Mouse (Mus musculus) spleen, adult 2 months (tissue): ENCODE measurements around the gene Eml1. TPM values are rescaled to one million over a fixed set of nuclear protein-coding genes. Genes with fewer than 3 reads are reported as not detected.

Experiments
- DNase-seq, 2 experiments: peaks; one replicate each; pipeline versions ENCODE4 v3.0.0 to v3.0.0-alpha.2; 2012 to 2021; ENCODE audit warnings: low spot score in 2 of 2, low read depth in 1 of 2
- H3K27ac ChIP-seq: fragments of 200-500 bp; 2 replicates; pipeline ENCODE4 v1.5.1; 2012; ENCODE audit warnings: low read length, inconsistent platforms; ENCODE audit not compliant: insufficient read depth
- H3K27me3 ChIP-seq: fragments of 200-500 bp; 2 replicates; pipeline ENCODE4 v1.6.1; 2012; ENCODE audit warnings: mild to moderate bottlenecking, moderate library complexity, low read length, inconsistent platforms; ENCODE audit not compliant: control insufficient read depth, insufficient read depth
- H3K36me3 ChIP-seq: fragments of 200-500 bp; 2 replicates; pipeline ENCODE4 v1.6.1; 2012; ENCODE audit warnings: mild to moderate bottlenecking, low read length, inconsistent platforms; ENCODE audit not compliant: control insufficient read depth, insufficient read depth
- H3K4me1 ChIP-seq: fragments of 200-500 bp; 2 replicates; pipeline ENCODE4 v1.6.1; 2011; ENCODE audit warnings: inconsistent platforms; ENCODE audit not compliant: control insufficient read depth, insufficient read depth, insufficient read length
- H3K4me3 ChIP-seq: fragments of 200-500 bp; 2 replicates; pipeline ENCODE4 v1.5.1; 2011; ENCODE audit warnings: mild to moderate bottlenecking, inconsistent platforms; ENCODE audit not compliant: insufficient read depth, insufficient read length; ENCODE audit errors: extremely low read depth
- CTCF ChIP-seq: fragments of 200-500 bp; IDR thresholded peaks from 2 replicates; pipeline ENCODE4 v1.5.1; 2011; ENCODE audit warnings: mild to moderate bottlenecking, inconsistent platforms; ENCODE audit not compliant: insufficient read depth, insufficient read length, insufficient replicate concordance; ENCODE audit errors: extremely low read depth
- POLR2A ChIP-seq: fragments of 200-500 bp; IDR thresholded peaks from 2 replicates; pipeline ENCODE4 v1.6.1; 2011; ENCODE audit warnings: low read depth, low read length, inconsistent platforms
- WGBS: fragments of 180-500 bp; shearing (Covaris S2); methylation state at CpG from one replicate; pipeline ENCODE4 v1.1.7; 2018; 5-methylcytosine and 5-hydroxymethylcytosine counted together
- polyA plus RNA-seq: library from polyadenylated mRNA; depleted of rRNA; stranded (reverse); fragments of >200 nt; gene quantifications from 2 replicates; pipeline ENCODE4 v1.2.3, GENCODE M21; 2012

Eml1 gene
- polyA plus RNA-seq, 1 experiment = 9.3 TPM

GRCm38 (mm10) chr12:108419570-108419969 is 48.8 kb downstream of the Eml1 start:
- Histone ChIP-seq H3K27me3 (peaks cover 8% of the 10 kb centered on the region), H3K4me1 (peaks cover 2% of the 10 kb centered on the region; the same call in 1 of the 2 replicates), H3K36me3 (no peaks in the 10 kb centered on the region), H3K27ac (no peak overlapping the region), H3K4me3 (no peak overlapping the region)
- no peak for DNase-seq
- TF ChIP-seq POLR2A (no peak), CTCF (no peak)

GRCm38 (mm10) chr12:108421477-108421876 is 50.7 kb downstream of the Eml1 start:
- peaks cover 8% of the 10 kb centered on the region for H3K27me3 ChIP-seq
- 91% methylated on average over 1 of the region's 1 CpGs for WGBS
- H3K4me1 ChIP-seq = peaks cover 2% of the 10 kb centered on the region; the same call in 1 of the 2 replicates
- no peak overlapping the region for H3K27ac ChIP-seq
- H3K4me3 ChIP-seq = no peak overlapping the region
- H3K36me3 ChIP-seq = no peaks in the 10 kb centered on the region
- DNase-seq = no peak
- TF ChIP-seq CTCF = no peak
- TF ChIP-seq POLR2A = no peak

- no peak for DNase-seq
- Histone ChIP-seq H3K36me3 (no peaks in the 10 kb centered on the region), H3K27me3 (peaks cover 8% of the 10 kb centered on the region), H3K4me3 (peak overlapping the region; percentile 24), H3K4me1 (peaks cover 2% of the 10 kb centered on the region; the same call in 1 of the 2 replicates), H3K27ac (no peak overlapping the region)
- no peak for TF ChIP-seq POLR2A
- no peak for TF ChIP-seq CTCF
- WGBS = 9% methylated on average over 14 of the region's 14 CpGs
Measured at GRCm38 (mm10) chr12:108422495-108422857, 51.7 kb downstream of the Eml1 start.

- under 1% methylated on average over 86 of the region's 90 CpGs for WGBS
- DNase-seq = peak in 1 of 2 experiments; percentile 26
- peaks cover 8% of the 10 kb centered on the region for H3K27me3 ChIP-seq
- peak overlapping the region; percentile 48 for H3K4me3 ChIP-seq
- no peak for TF ChIP-seq CTCF
- TF ChIP-seq POLR2A = no peak
- peaks cover 2% of the 10 kb centered on the region; the same call in 1 of the 2 replicates for H3K4me1 ChIP-seq
- H3K27ac ChIP-seq = no peak overlapping the region
- no peaks in the 10 kb centered on the region for H3K36me3 ChIP-seq
Measured at GRCm38 (mm10) chr12:108422858-108423631, 52.3 kb downstream of the Eml1 start.

- H3K4me1 ChIP-seq = no peaks in the 10 kb centered on the region; the same call in 1 of the 2 replicates
- TF ChIP-seq POLR2A = no peak
- TF ChIP-seq CTCF = no peak
- no peaks in the 10 kb centered on the region for H3K27me3 ChIP-seq
Measured at GRCm38 (mm10) chr12:108430964-108431363, 60.2 kb downstream of the Eml1 start.

GRCm38 (mm10) chr12:108431714-108432113 is 61.0 kb downstream of the Eml1 start:
- H3K4me3 ChIP-seq = no peak overlapping the region
- H3K27ac ChIP-seq = no peak overlapping the region
- WGBS = 87% methylated on average over 6 of the region's 6 CpGs
- H3K36me3 ChIP-seq = no peaks in the 10 kb centered on the region
- no peak for DNase-seq
- H3K4me1 ChIP-seq = no peaks in the 10 kb centered on the region; the same call in 1 of the 2 replicates
- no peaks in the 10 kb centered on the region for H3K27me3 ChIP-seq
- TF ChIP-seq CTCF (no peak), POLR2A (no peak)

More at GRCm38 (mm10) chr12:108430964-108431363, 60.2 kb downstream of the Eml1 start:
- Histone ChIP-seq H3K36me3 (no peaks in the 10 kb centered on the region), H3K27ac (no peak overlapping the region), H3K4me3 (no peak overlapping the region)
- no peak for DNase-seq
- 78% methylated on average over 3 of the region's 3 CpGs for WGBS

GRCm38 (mm10) chr12:108432578-108432977 is 61.8 kb downstream of the Eml1 start:
- TF ChIP-seq POLR2A (no peak), CTCF (no peak)
- WGBS = 73% methylated on average over 5 of the region's 5 CpGs
- Histone ChIP-seq H3K36me3 (no peaks in the 10 kb centered on the region), H3K4me1 (no peaks in the 10 kb centered on the region; the same call in 1 of the 2 replicates), H3K27ac (no peak overlapping the region), H3K4me3 (no peak overlapping the region), H3K27me3 (no peaks in the 10 kb centered on the region)
- no peak for DNase-seq
